Mouse (Mus musculus) pancreas, adult 10 weeks (tissue): ENCODE results near the gene Ccdc116. TPM values are rescaled to one million over a fixed set of nuclear protein-coding genes. Genes with fewer than 3 reads are reported as not detected.

Source experiments
- polyA plus RNA-seq: library from polyadenylated mRNA; stranded (reverse); fragments of 350-450 nt; fragmentation: Illumina TruSeq; extraction: RNeasy Lipid Tissue Mini Kit (QIAGEN cat#74804); gene quantifications from one replicate; pipeline ENCODE4 v1.2.3, GENCODE M21; 2015; ENCODE audit warnings: low read depth, low replicate concordance; ENCODE audit not compliant: insufficient read depth

Ccdc116 gene
- 0.44 TPM for polyA plus RNA-seq

DNA sequence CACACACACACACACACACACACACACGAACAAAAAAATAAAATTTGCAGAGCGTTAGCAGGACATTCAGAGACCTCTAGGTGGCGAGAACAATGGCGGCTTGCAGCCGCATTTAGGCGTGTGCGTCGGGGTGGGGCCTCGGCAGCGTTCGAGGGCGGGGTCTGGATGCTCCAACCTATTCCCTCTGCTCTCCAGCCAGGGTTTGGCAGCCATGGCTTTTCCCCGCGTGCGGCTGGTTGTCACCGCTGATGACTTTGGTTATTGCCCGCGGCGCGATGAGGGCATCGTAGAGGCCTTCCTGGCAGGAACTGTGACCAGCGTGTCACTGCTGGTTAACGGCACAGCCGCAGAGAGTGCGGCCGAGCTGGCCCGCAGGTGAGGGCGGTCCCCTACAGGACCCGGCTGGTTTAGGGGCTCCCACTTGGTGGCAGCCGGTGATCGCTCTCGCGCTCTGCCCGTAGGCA is at the start of gene Ccdc116:
Gene Ccdc116 (minus strand): TSS at position 458 of the 464 bp plus-strand sequence.

DNA sequence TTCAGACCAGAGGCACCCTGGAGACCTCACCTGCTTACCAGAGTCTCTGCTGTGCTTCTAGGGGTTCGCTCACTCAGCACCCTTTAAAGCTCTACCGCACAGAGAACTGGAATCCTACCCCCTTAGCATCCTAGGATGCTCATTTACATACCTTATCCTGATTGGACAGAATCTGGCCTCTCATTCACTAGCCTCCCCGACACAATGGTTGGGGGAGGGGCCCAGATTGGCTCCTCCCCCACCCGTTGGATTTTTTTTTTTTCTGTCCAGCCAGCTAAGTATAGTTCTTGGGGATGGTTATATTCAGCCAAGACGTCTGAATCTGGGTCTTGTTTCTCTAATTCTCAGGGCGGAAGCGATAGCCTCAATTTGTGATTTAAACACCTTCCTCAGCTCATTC is 2.7 kb downstream of the Ccdc116 start, which contains the start of gene Ydjc:
Gene Ydjc (plus strand): TSS at position 283 of the 400 bp plus-strand sequence.

DNA sequence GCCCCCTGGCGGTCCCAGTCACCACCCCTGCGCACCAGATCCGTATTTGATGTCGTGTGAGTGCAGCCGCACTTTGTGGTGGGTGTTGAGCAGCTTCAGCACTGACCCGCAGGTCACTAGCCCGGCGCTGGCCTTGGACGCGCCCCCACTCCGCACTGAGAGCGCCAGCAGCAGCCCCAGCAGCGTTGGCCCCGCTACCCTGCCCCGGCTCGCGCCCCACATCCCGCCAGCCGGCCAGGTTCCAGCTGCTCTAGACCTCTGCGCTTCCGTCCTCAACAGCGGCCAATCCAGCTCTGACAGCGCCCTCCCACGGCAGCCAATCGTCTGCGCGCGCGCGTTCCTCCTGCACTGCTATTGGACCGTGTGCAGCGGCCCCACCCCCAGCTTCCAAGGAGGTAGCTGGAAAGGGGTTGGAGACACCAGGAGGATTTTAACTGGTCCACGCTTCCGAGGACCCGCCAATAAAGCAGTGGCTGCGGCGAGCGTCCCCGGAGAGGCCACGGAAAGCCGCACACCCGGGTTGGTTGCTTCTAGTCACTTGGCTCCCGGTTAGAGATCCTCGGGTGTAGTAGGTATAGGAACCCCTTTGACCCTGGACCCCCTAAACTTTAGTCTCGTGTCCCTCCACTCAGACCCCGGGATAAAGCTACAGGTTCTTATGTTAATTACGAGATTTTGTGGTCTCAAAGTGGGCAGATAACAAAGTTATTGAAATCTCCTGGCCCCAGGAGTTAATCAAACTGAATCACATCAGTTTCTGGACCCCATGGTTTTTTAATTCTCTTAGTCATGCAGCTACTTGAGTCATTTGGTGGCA is 14.7 kb downstream of the Ccdc116 start, which contains the start of gene Sdf2l1:
Gene Sdf2l1 (minus strand): TSS at position 295 of the 817 bp plus-strand sequence.

DNA sequence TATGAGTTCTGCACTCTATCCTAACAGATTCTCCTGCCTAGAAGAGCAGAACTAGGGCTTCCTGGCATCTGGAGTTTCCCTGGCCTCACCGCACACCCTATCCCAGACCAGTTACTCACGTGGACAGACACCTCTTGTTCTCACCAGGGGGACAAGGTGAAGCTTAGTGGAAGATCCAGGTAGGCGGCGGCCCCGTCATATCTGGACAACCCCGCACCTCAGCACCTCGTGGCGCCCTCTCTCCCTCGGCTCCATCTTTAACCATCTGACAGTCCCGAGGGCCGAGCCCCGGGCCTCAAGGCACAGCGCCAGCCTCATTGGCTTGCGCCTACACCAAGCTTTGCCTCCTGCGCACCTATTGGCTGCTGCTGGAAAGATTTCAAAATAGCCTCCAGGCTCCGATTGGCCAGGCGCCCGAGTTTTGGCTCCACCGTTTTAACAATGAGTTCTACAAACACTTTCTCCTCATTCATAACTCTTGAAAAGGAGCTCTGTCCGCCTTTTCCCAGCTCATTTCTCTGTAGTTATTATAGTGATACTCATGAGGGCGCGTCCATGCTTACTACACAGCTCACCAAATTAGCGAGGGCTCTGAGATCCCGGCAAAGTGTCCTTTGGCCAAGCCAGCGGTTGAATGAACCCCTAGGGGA is 22.0 kb downstream of the Ccdc116 start, which contains the start of gene 2610318N02Rik:
Gene 2610318N02Rik (minus strand): TSS at position 297 of the 650 bp plus-strand sequence.

DNA sequence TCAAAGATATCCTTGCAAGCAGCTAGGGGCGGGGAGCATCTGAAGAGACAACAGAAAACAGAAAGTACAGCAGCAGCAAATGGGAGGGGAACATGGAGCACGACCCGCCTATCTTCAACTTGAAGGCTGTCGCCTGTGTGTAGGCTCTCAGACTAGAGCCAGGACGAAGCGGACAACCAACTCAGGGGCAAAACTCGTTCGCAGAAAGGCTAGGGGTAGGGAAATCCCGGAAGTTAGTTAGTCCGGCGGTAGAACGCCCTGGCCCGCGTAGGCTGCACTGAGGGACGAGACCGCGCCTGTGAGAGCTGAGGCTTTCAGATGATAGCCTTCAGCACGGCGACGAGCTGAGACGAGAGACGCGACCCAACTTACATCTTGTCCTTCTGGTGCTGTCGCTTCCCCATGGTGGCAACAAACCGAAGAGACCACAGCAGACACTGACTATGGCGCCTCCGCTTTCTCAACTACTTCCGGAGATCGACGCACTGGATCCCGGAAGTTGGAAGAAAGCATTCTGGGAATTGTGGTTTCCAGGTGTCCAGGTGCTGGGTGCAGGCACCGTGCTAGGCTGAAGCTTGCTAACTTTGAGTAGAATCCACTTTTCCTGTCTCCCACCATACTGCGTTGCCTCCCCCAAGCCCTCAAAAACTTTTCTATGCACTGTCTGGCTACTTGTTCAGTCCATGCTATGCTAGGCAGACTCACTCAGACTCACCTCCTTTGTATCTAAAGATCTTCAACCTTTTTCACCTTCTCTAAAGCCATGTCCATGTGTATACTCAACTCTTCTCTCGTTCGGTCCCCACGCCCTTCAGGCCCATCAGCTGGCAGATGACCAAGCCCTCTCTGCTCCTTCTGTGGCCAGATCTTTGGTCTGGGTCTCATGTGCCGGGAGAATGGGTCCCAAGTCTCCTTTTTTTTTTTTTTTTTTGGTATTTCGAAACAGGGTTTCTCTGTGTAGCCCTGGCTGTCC is 36.0 kb downstream of the Ccdc116 start, which contains the start of gene Ppil2:
Gene Ppil2 (minus strand): TSS at position 487 of the 973 bp plus-strand sequence.

Other genes with a start within 250 kb of the Ccdc116 start
- 13.6 TPM for gene Mapk1, start 163.8 kb downstream of the Ccdc116 start, polyA plus RNA-seq
- gene Ypel1, start 77.5 kb downstream of the Ccdc116 start, polyA plus RNA-seq: 0.33 TPM
- gene Ppil2, start 36.0 kb downstream of the Ccdc116 start, polyA plus RNA-seq: 21.5 TPM
- gene 2610318N02Rik, start 22.1 kb downstream of the Ccdc116 start, polyA plus RNA-seq: 1.9 TPM
- 45.2 TPM for gene Sdf2l1, start 14.8 kb downstream of the Ccdc116 start, polyA plus RNA-seq
- 1.3 TPM for gene Ydjc, start 2.6 kb downstream of the Ccdc116 start, polyA plus RNA-seq
- 23.9 TPM for gene Ube2l3, start 55.4 kb upstream of the Ccdc116 start, polyA plus RNA-seq
- gene Rimbp3, start 61.4 kb upstream of the Ccdc116 start, polyA plus RNA-seq: not detected
- 0.78 TPM for gene Hic2, start 86.3 kb upstream of the Ccdc116 start, polyA plus RNA-seq
- 35.5 TPM for gene Tmem191c, start 128.8 kb upstream of the Ccdc116 start, polyA plus RNA-seq
- 0.74 TPM for gene Serpind1, start 184.1 kb upstream of the Ccdc116 start, polyA plus RNA-seq